Mouse (Mus musculus) intestine, postnatal 0 days (tissue): ENCODE measurements around the gene Tmem121b. TPM values are rescaled to one million over a fixed set of nuclear protein-coding genes. Genes with fewer than 3 reads are reported as not detected.

Experiments used
- ATAC-seq: fragments of 200-750 bp; cut with Nextera tagmentation; 2 replicates; pipeline ENCODE4 v1.8.0; 2017; ENCODE audit warnings: mild to moderate bottlenecking, moderate TSS enrichment, moderate library complexity
- H3K27ac ChIP-seq: fragments of 300-500 bp; sonication (generic); 2 replicates; pipeline ENCODE4 v1.5.1; 2014; ENCODE audit warnings: mild to moderate bottlenecking, low read depth, low read length, moderate library complexity
- H3K27me3 ChIP-seq: fragments of 300-500 bp; sonication (generic); replicated peaks from 2 replicates; pipeline ENCODE4 v1.6.1; 2014; ENCODE audit warnings: low read length, mixed read lengths; ENCODE audit not compliant: control insufficient read depth, insufficient read depth
- H3K36me3 ChIP-seq: fragments of 300-500 bp; sonication (generic); 2 replicates; pipeline ENCODE4 v1.6.1; 2014; ENCODE audit warnings: mild to moderate bottlenecking, moderate library complexity; ENCODE audit not compliant: control insufficient read depth, insufficient read depth
- H3K4me1 ChIP-seq: fragments of 300-500 bp; sonication (generic); replicated peaks from 2 replicates; pipeline ENCODE4 v1.6.1; 2014; ENCODE audit warnings: antibody characterized with exemption, low read length, mixed read lengths; ENCODE audit not compliant: control insufficient read depth, insufficient read depth
- H3K4me2 ChIP-seq: fragments of 300-500 bp; sonication (generic); replicated peaks from 2 replicates; pipeline ENCODE4 v1.6.1; 2014; ENCODE audit warnings: low read depth, mild to moderate bottlenecking, moderate library complexity
- H3K4me3 ChIP-seq: fragments of 300-500 bp; sonication (generic); 2 replicates; pipeline ENCODE4 v1.5.1; 2014; ENCODE audit warnings: low read depth, low read length
- H3K9ac ChIP-seq: fragments of 300-500 bp; sonication (generic); 2 replicates; pipeline ENCODE4 v1.6.1; 2014; ENCODE audit warnings: mild to moderate bottlenecking, low read depth, low read length
- H3K9me3 ChIP-seq: fragments of 300-500 bp; sonication (generic); 2 replicates; pipeline ENCODE4 v1.6.1; 2016; ENCODE audit warnings: mixed run types; ENCODE audit not compliant: control insufficient read depth
- CTCF ChIP-seq: sonication (generic); IDR thresholded peaks from 2 replicates; pipeline ENCODE4 v1.5.1; 2016; ENCODE audit warnings: low read depth, mild to moderate bottlenecking, control low read depth, antibody characterized with exemption, moderate library complexity
- WGBS: fragments of 180-500 bp; shearing (Covaris S2); extraction: QIAGEN DNeasy Blood & Tissue Kit; methylation state at CpG from one replicate; pipeline ENCODE4 v1.1.7; 2014; 5-methylcytosine and 5-hydroxymethylcytosine counted together
- polyA plus RNA-seq: library from polyadenylated mRNA; unstranded; fragments of >200 nt; fragmentation: Nextera tagmentation; extraction: Ambion mirVana; gene quantifications from 2 replicates; pipeline ENCODE4 v1.2.1, GENCODE M21; 2015

Gene Tmem121b
- polyA plus RNA-seq, 1 experiment from 2014 or later = 0.05 TPM

GRCm38 (mm10) chr6:120443363-120444355, 49.9 kb downstream of the Tmem121b start:
- Histone ChIP-seq H3K27ac (peak overlapping the region; percentile 57; the same call in 1 of the 2 replicates), H3K4me3 (no peak overlapping the region)

DNA sequence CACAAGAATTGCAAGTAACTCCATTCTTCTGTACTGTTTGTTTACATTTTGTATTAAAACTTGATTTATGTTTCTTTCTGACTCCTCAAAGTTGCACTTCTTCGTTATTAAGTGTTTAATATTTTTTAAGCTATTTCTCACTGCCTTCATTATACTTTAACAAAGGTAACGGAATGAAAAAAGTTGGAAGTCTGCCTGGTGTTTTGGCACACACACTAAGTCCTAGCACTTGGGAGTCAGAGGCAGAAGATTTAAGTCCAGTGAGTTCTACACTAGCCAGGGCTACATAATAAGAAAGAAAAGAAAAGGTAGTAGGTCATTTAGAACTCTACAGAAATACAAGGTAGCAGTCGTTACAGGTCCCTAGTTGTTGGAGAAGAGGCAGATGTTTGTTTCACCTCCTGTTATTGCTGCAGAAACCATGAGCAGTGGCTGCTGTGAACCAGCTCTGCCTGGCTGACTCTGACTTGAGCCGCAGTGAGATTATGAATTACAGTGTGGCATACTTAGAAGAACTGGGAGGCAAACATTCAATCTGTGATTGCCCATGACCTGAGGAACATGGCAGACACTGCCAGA, 51.3 kb downstream of the Tmem121b start:
- ATAC-seq = no peak
- peaks cover 24% of the 10 kb centered on the region for H3K36me3 ChIP-seq
- no peaks in the 10 kb centered on the region for H3K9me3 ChIP-seq
- TF ChIP-seq CTCF = no peak
- no peak overlapping the region for H3K4me2 ChIP-seq
- WGBS = 84% methylated on average over 4 of the region's 4 CpGs
- no peak overlapping the region for H3K4me3 ChIP-seq
- no peak overlapping the region for H3K27ac ChIP-seq
- no peaks in the 10 kb centered on the region for H3K27me3 ChIP-seq
- no peaks in the 10 kb centered on the region for H3K4me1 ChIP-seq
- H3K9ac ChIP-seq = no peak overlapping the region

More at GRCm38 (mm10) chr6:120443363-120444355, 49.9 kb downstream of the Tmem121b start:
- peak; percentile 75 for ATAC-seq
- Histone ChIP-seq H3K9ac (no peak overlapping the region), H3K4me2 (0 out of 2 replicates have a peak overlapping the region, but pooled peaks have one; percentile 10), H3K27me3 (no peaks in the 10 kb centered on the region), H3K9me3 (no peaks in the 10 kb centered on the region), H3K36me3 (peaks cover 13% of the 10 kb centered on the region), H3K4me1 (no peaks in the 10 kb centered on the region)
- 52% methylated on average over 14 of the region's 14 CpGs for WGBS
- TF ChIP-seq CTCF = no peak

Other genes with a start within 250 kb of the Tmem121b start
- 0.18 and 0.34 TPM in 2 replicates for gene D330020A13Rik, start 199.4 kb downstream of the Tmem121b start, polyA plus RNA-seq
- gene B4galnt3, start 199.2 kb downstream of the Tmem121b start, polyA plus RNA-seq = 0.95 and 1.1 TPM in 2 replicates
- 20.2 and 23.2 TPM in 2 replicates for gene Kdm5a, start 129.7 kb downstream of the Tmem121b start, polyA plus RNA-seq
- gene Ccdc77, start 129.4 kb downstream of the Tmem121b start, polyA plus RNA-seq = 7.2 and 9.9 TPM in 2 replicates
- 4.1 and 4.8 TPM in 2 replicates for gene Il17ra, start 30.6 kb downstream of the Tmem121b start, polyA plus RNA-seq
- 5.9 and 6.1 TPM in 2 replicates for gene Hdhd5, start 37.5 kb upstream of the Tmem121b start, polyA plus RNA-seq
- gene Cecr2, start 172.6 kb upstream of the Tmem121b start, polyA plus RNA-seq = 0.13 and 0.26 TPM in 2 replicates